Mouse (Mus musculus) erythroblast, adult 5-6 weeks (primary cell): ENCODE results near the gene Glyctk. TPM values are rescaled to one million over a fixed set of nuclear protein-coding genes. Genes with fewer than 3 reads are reported as not detected.
"Not testable (repeated sequence)": the region's sequence is repeated elsewhere in the genome, so short reads cannot be mapped to it uniquely, and the experiment has no call there.

Experiments used
- ATAC-seq: replicated peaks from 2 replicates; pipeline ENCODE4 v1.8.0; 2016; ENCODE audit warnings: moderate number of reproducible peaks, mild to moderate bottlenecking, moderate TSS enrichment, inconsistent platforms; ENCODE audit not compliant: poor library complexity, low FRiP score, severe bottlenecking
- total RNA-seq, 2 experiments: library from RNA; stranded (forward) in 1 of 2; stranded (reverse) in 1 of 2; fragments of 150-400 nt in 1 of 2; fragments of 200-764, 138-1000 nt in 1 of 2; gene quantifications; 2 replicates each; pipeline versions ENCODE4 v1.2.3 to v1.2.4; 2015 to 2017; ENCODE audit warnings: low replicate concordance in 2 of 2

The Glyctk gene
- total RNA-seq, 2 experiments from 2014 or later, result 0.60 TPM; not detected in 1

GRCm38 (mm10) chr9:106179454-106179853 lies 21.5 kb upstream of the Glyctk start:
- ATAC-seq, result no peak

- no peak for ATAC-seq
These were observed 19.9 kb upstream of the Glyctk start for GRCm38 (mm10) chr9:106177799-106178198.

- ATAC-seq, result no peak
These were observed 18.8 kb upstream of the Glyctk start for GRCm38 (mm10) chr9:106176769-106177168.

- ATAC-seq, result no peak
These were observed 17.7 kb upstream of the Glyctk start for GRCm38 (mm10) chr9:106175552-106176200.

- ATAC-seq, result no peak
These were observed 15.4 kb upstream of the Glyctk start for GRCm38 (mm10) chr9:106173363-106173762.

GRCm38 (mm10) chr9:106172527-106172926 lies 14.6 kb upstream of the Glyctk start:
- ATAC-seq, result no peak

- peak; percentile 26 for ATAC-seq
These were observed 13.6 kb upstream of the Glyctk start for GRCm38 (mm10) chr9:106171346-106172158.

- peak; percentile 88 for ATAC-seq
These were observed 12.8 kb upstream of the Glyctk start, which contains the start of gene Wdr82 for GRCm38 (mm10) chr9:106170556-106171345. TSS of gene Wdr82 (plus strand) at chr9:106170928.

GRCm38 (mm10) chr9:106169917-106170316 lies 12.0 kb upstream of the Glyctk start:
- no peak for ATAC-seq

- ATAC-seq, result not testable (repeated sequence)
These were observed 11.1 kb upstream of the Glyctk start for GRCm38 (mm10) chr9:106169006-106169405.

- ATAC-seq, result no peak
These were observed 9.8 kb upstream of the Glyctk start for GRCm38 (mm10) chr9:106167703-106168102.

- no peak for ATAC-seq
These were observed 9.3 kb upstream of the Glyctk start for GRCm38 (mm10) chr9:106167241-106167640.

GRCm38 (mm10) chr9:106166709-106167108 lies 8.8 kb upstream of the Glyctk start:
- no peak for ATAC-seq

- no peak for ATAC-seq
These were observed 2.5 kb upstream of the Glyctk start for GRCm38 (mm10) chr9:106160426-106160825.

GRCm38 (mm10) chr9:106159784-106160301 lies 1.9 kb upstream of the Glyctk start:
- peak; percentile 91 for ATAC-seq

GRCm38 (mm10) chr9:106159237-106159636 lies 1.3 kb upstream of the Glyctk start:
- no peak for ATAC-seq

- ATAC-seq, result no peak
These were observed 364 bp downstream of the Glyctk start for GRCm38 (mm10) chr9:106157623-106157925.

- ATAC-seq, result no peak
These were observed 866 bp downstream of the Glyctk start for GRCm38 (mm10) chr9:106156921-106157622.

GRCm38 (mm10) chr9:106156419-106156818 lies 1.5 kb downstream of the Glyctk start:
- ATAC-seq, result peak; percentile 47; the same call in 1 of the 2 replicates

- no peak for ATAC-seq
These were observed 3.8 kb downstream of the Glyctk start for GRCm38 (mm10) chr9:106154106-106154505.
